Mouse (Mus musculus) liver, adult 2 months (tissue): Measurements from ENCODE around the gene Armh2. TPM values are rescaled to one million over a fixed set of nuclear protein-coding genes. Genes with fewer than 3 reads are reported as not detected.

Experiments used
- DNase-seq: peaks from one replicate; pipeline ENCODE4 v3.0.0-alpha.2; 2011; ENCODE audit warnings: low read depth, low spot score; ENCODE audit errors: extremely low read depth
- H3K27ac ChIP-seq: fragments of 200-500 bp; replicated peaks from 2 replicates; pipeline ENCODE4 v1.5.1; 2012; ENCODE audit warnings: low read depth, mild to moderate bottlenecking, control low read depth, inconsistent platforms, low read length; ENCODE audit not compliant: insufficient read depth
- H3K27me3 ChIP-seq: fragments of 200-500 bp; 2 replicates; pipeline ENCODE4 v1.6.1; 2012; ENCODE audit warnings: mild to moderate bottlenecking, moderate library complexity, low read length, inconsistent platforms; ENCODE audit not compliant: control insufficient read depth, insufficient read depth
- H3K36me3 ChIP-seq: fragments of 200-500 bp; 2 replicates; pipeline ENCODE4 v1.6.1; 2012; ENCODE audit warnings: low read length, inconsistent platforms; ENCODE audit not compliant: control insufficient read depth, insufficient read depth
- H3K4me1 ChIP-seq: fragments of 200-500 bp; 2 replicates; pipeline ENCODE4 v1.6.1; 2011; ENCODE audit warnings: low read length; ENCODE audit not compliant: control insufficient read depth, insufficient read depth
- H3K4me3 ChIP-seq: fragments of 200-500 bp; 2 replicates; pipeline ENCODE4 v1.5.1; 2011; ENCODE audit warnings: low read depth, mild to moderate bottlenecking, control low read depth, low read length, moderate library complexity; ENCODE audit not compliant: insufficient read depth
- H3K79me2 ChIP-seq: fragments of 200-500 bp; 2 replicates; pipeline ENCODE4 v1.6.1; 2012; ENCODE audit warnings: inconsistent platforms, mild to moderate bottlenecking, low read length, moderate library complexity; ENCODE audit not compliant: control insufficient read depth, insufficient read depth
- H3K9ac ChIP-seq: fragments of 200-500 bp; 2 replicates; pipeline ENCODE4 v1.6.1; 2012; ENCODE audit warnings: low read depth, mild to moderate bottlenecking, control low read depth, inconsistent platforms, low read length
- CTCF ChIP-seq: fragments of 200-500 bp; IDR thresholded peaks from 2 replicates; pipeline ENCODE4 v1.5.1; 2011; ENCODE audit warnings: low read depth, low read length, control low read depth
- POLR2A ChIP-seq: fragments of 200-500 bp; IDR thresholded peaks from 2 replicates; pipeline ENCODE4 v1.6.1; 2011; ENCODE audit warnings: low read length, control low read depth; ENCODE audit not compliant: insufficient read depth; ENCODE audit errors: extremely low read depth
- WGBS: fragments of 180-500 bp; shearing (Covaris S2); methylation state at CpG from one replicate; pipeline ENCODE4 v1.1.7; 2018; 5-methylcytosine and 5-hydroxymethylcytosine counted together
- polyA plus RNA-seq: library from polyadenylated mRNA; depleted of rRNA; stranded (reverse); fragments of >200 nt; gene quantifications from 2 replicates; pipeline ENCODE4 v1.2.3, GENCODE M21; 2012
- total RNA-seq: library from RNA; depleted of rRNA; stranded (reverse); fragments of >200 nt; gene quantifications from 2 replicates; pipeline ENCODE4 v1.2.3, GENCODE M21; 2014

The Armh2 gene
- total and polyA plus RNA-seq, 2 experiments: not detected

DNA sequence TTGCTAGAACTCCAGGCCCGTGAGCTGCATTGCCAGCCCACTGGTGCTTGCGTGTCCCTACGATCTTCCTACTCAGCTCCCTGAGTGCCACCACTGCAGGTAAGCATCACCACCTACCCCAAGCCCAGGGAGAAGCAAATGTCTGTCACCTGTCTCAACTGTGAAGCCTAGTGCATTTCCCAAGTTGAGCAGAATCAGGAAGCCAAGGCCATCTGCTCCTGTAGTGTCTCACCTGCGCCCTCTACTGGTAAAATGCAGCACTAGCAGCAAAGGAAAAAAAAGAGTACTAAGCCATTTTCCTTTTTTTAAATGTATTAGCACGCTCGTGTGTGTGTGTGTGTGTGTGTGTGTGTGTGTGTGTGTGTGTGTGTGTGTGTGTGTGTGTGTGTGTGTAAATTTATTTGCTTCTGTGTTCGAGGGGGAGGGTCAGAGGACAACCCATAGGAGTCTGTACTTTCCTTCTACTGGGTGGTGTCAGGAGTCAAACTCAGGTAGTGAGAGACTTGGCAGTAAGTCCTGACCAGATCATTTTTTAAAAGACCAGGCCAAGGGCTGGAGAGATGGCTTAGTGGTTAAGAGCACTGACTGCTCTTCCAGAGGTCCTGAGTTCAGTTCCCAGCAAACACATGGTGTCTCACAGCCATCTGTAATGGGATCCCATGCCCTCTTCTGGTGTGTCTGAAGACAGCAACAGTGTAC lies 35.3 kb downstream of the Armh2 start:
- no peak overlapping the region for H3K9ac ChIP-seq
- no peaks in the 10 kb centered on the region for H3K36me3 ChIP-seq
- peak; percentile 55 for DNase-seq
- H3K79me2 ChIP-seq: no peaks in the 10 kb centered on the region
- no peaks in the 10 kb centered on the region for H3K4me1 ChIP-seq
- no peaks in the 10 kb centered on the region for H3K27me3 ChIP-seq
- TF ChIP-seq POLR2A: no peak
- peak; percentile 73 for TF ChIP-seq CTCF
- H3K27ac ChIP-seq: no peak overlapping the region
- no peak overlapping the region for H3K4me3 ChIP-seq
- WGBS: 43% methylated on average over 7 of the region's 7 CpGs

DNA sequence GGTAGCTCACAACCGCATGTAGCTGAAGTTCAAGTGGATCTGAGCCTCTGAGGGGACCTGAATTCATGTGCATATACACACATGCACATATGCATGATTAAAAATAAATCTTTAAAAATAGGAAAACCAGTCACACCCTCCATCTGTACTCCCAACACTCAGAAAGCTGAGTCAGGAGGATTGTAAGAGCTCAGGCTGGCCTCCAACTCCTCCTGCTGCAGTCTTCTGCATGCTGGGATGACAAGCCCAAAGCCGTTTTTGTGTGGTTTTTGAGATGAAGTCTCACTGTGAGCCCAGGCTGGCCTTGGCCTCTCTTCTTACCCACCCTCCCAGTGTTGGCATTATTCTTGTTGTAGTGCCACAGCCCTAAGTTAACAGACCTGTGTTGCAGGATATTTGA lies 37.0 kb downstream of the Armh2 start:
- TF ChIP-seq CTCF (no peak), POLR2A (no peak)
- Histone ChIP-seq H3K9ac (no peak overlapping the region), H3K27me3 (no peaks in the 10 kb centered on the region), H3K36me3 (no peaks in the 10 kb centered on the region), H3K27ac (no peak overlapping the region), H3K4me1 (no peaks in the 10 kb centered on the region), H3K4me3 (no peak overlapping the region), H3K79me2 (no peaks in the 10 kb centered on the region)
- WGBS: 88% methylated on average over 2 of the region's 2 CpGs
- no peak for DNase-seq

DNA sequence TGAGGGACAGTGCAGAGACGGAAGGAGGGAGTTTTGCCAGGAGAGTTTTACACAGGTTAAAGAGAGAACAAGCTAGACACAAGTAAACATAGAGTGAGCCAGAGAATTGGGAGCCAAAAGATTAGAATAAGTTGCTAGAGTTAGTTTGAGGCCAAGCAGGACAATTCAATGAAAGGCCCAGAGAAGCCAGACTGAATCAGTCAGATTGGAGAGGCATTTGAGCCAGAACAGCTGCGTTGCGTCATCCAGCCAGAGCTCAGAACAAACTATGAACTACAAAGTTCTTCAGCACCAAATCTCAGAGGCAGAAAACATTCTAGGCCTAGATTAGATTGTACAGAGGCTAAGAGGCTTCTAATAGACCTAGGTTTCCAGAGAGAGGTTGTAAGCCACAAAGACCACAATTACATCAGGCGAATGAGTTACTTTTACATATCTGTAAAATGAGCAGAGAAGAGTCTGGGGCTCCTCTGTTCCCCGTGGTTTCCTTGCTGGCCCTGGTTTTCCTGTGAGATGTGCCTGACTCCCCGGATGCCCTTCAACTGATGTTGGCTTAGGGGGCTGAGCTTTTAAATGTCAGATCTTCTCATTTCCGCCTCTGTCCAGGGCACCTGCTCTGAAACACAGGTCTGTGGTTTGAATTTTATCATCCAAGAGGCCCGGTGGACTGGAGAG lies 37.8 kb downstream of the Armh2 start:
- H3K27ac ChIP-seq: no peak overlapping the region
- no peaks in the 10 kb centered on the region for H3K36me3 ChIP-seq
- no peak overlapping the region for H3K9ac ChIP-seq
- H3K4me1 ChIP-seq: no peaks in the 10 kb centered on the region
- 66% methylated on average over 8 of the region's 8 CpGs for WGBS
- TF ChIP-seq CTCF (no peak), POLR2A (no peak)
- no peaks in the 10 kb centered on the region for H3K79me2 ChIP-seq
- no peak overlapping the region for H3K4me3 ChIP-seq
- no peaks in the 10 kb centered on the region for H3K27me3 ChIP-seq
- peak; percentile 99 for DNase-seq

DNA sequence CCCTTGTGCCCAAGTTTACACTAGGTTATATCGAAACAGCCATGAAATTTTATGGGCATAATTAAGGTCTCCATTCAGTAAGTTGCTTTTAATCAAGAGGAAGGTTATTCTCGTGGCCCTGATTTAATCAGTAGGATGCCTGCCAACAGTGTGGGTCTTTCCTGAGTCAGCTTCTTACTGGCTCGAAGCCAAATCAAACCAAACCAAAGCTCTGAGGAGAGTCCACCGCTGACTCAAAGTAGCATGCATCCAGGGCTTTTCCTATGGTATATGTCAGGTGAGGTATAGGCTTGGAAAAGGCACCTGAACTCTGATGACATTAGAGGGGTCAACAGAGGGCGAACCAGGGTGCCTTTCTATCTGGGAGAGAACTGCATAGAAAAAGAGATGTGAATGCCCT lies 40.9 kb downstream of the Armh2 start:
- no peaks in the 10 kb centered on the region for H3K4me1 ChIP-seq
- H3K79me2 ChIP-seq: no peaks in the 10 kb centered on the region
- H3K27me3 ChIP-seq: no peaks in the 10 kb centered on the region
- no peak for DNase-seq
- H3K9ac ChIP-seq: no peak overlapping the region
- no peaks in the 10 kb centered on the region for H3K36me3 ChIP-seq
- WGBS: 60% methylated on average over 5 of the region's 5 CpGs
- H3K4me3 ChIP-seq: no peak overlapping the region
- H3K27ac ChIP-seq: no peak overlapping the region
- TF ChIP-seq POLR2A: no peak

DNA sequence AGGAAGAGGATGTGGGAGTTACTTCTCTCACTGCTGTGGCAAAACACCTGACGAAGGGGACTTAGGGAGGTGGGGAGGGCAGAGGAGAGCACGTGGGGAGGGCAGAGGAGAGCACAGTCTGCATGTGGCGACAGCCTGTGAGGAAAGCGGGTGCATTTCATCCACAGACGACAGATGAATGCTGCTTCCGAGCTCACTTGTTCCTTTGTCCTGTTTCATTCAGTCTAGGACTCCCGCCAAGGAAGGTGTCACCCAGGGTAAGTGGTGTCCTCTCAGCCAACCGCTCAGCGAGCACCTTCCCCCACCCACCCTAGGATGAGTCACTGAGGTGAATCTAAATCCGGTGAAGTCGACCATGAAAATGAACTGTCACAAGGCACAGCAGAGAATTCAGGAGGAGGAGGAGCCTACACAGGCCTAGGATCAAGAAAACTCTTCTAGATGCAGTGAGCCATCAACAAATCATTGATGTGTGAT lies 45.0 kb downstream of the Armh2 start:
- no peak for DNase-seq
- Histone ChIP-seq H3K4me3 (no peak overlapping the region), H3K36me3 (no peaks in the 10 kb centered on the region), H3K27me3 (no peaks in the 10 kb centered on the region), H3K4me1 (no peaks in the 10 kb centered on the region), H3K9ac (no peak overlapping the region), H3K79me2 (no peaks in the 10 kb centered on the region), H3K27ac (no peak overlapping the region)
- 75% methylated on average over 11 of the region's 11 CpGs for WGBS
- TF ChIP-seq POLR2A (no peak), CTCF (no peak)

DNA sequence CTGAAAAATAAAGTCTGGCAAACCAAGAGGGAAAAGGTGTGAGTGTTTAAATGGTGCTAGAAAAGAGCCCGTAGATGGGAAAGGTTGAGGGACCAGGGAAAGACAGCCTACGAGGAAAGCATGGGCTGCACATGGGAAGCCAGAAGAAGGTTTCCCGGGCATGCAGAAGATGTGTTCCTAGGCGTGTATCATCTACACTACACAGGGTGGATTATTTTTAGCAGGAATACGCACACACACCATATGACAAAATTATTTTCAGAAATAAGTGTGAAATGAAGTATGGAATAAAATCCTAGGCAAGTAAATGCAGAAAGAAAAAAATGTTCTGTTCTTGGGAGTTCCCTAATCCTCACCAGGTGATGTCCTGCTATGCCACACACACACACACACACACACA lies 46.4 kb downstream of the Armh2 start:
- TF ChIP-seq POLR2A: no peak
- no peak for TF ChIP-seq CTCF
- no peak overlapping the region for H3K27ac ChIP-seq
- H3K36me3 ChIP-seq: no peaks in the 10 kb centered on the region
- no peak for DNase-seq
- no peak overlapping the region for H3K9ac ChIP-seq
- 93% methylated on average over 5 of the region's 5 CpGs for WGBS
- H3K4me3 ChIP-seq: no peak overlapping the region
- H3K27me3 ChIP-seq: no peaks in the 10 kb centered on the region
- peaks cover 7% of the 10 kb centered on the region for H3K4me1 ChIP-seq
- H3K79me2 ChIP-seq: no peaks in the 10 kb centered on the region
